Mouse (Mus musculus): ENCODE results near the gene Erbb2. TPM values are rescaled to one million over a fixed set of nuclear protein-coding genes. Genes with fewer than 3 reads are reported as not detected.

The Erbb2 gene
- polyA plus RNA-seq (2015; fragmentation: Nextera tagmentation; extraction: Ambion mirVana) = 47.3 and 53.0 TPM in 2 replicates

- peak within 1 kb of the TSS; percentile 74 for H3K4me2 ChIP-seq (replicated peaks)
- ATAC-seq (ENCODE audit: low FRiP score, low read depth) = peak; percentile 84
- H3K27me3 ChIP-seq = peaks cover 12% of the 10 kb centered on the region
- peak within 1 kb of the TSS; percentile 98 for H3K27ac ChIP-seq
- H3K9me3 ChIP-seq = no peaks in the 10 kb centered on the region
- H3K4me3 ChIP-seq = peak within 1 kb of the TSS; percentile 97
- H3K9ac ChIP-seq = peak within 1 kb of the TSS; percentile 97
- WGBS = under 1% methylated on average over 47 of the region's 49 CpGs
- no peaks in the 10 kb centered on the region for H3K36me3 ChIP-seq
- peaks cover 55% of the 10 kb centered on the region for H3K4me1 ChIP-seq
Observed at GRCm38 (mm10) chr11:98412273-98412796, at the start of gene Erbb2. Erbb2 (plus strand) TSS chr11:98412470.

GRCm38 (mm10) chr11:98363817-98364216, 48.5 kb upstream of the Erbb2 start:
- 81% methylated on average over 5 of the region's 5 CpGs for WGBS
- no peak overlapping the region for H3K4me2 ChIP-seq (replicated peaks)
- no peak overlapping the region for H3K9ac ChIP-seq
- peaks cover 4% of the 10 kb centered on the region; the same call in 1 of the 2 replicates for H3K36me3 ChIP-seq
- no peak overlapping the region for H3K27ac ChIP-seq
- H3K9me3 ChIP-seq = no peaks in the 10 kb centered on the region
- H3K27me3 ChIP-seq = no peaks in the 10 kb centered on the region
- peaks cover 10% of the 10 kb centered on the region for H3K4me1 ChIP-seq
- ATAC-seq (ENCODE audit: low FRiP score, low read depth) = no peak
- no peak overlapping the region for H3K4me3 ChIP-seq

GRCm38 (mm10) chr11:98364410-98364809, 47.9 kb upstream of the Erbb2 start:
- 91% methylated on average over 5 of the region's 5 CpGs for WGBS
- Histone ChIP-seq H3K9ac (no peak overlapping the region), H3K27ac (no peak overlapping the region), H3K4me1 (peaks cover 5% of the 10 kb centered on the region), H3K36me3 (peaks cover 4% of the 10 kb centered on the region; the same call in 1 of the 2 replicates), H3K9me3 (no peaks in the 10 kb centered on the region), H3K4me2 (replicated peaks) (no peak overlapping the region), H3K4me3 (no peak overlapping the region), H3K27me3 (no peaks in the 10 kb centered on the region)
- ATAC-seq (ENCODE audit: low FRiP score, low read depth) = no peak

- H3K27me3 ChIP-seq = no peaks in the 10 kb centered on the region
- H3K9ac ChIP-seq = no peak overlapping the region
- H3K4me3 ChIP-seq = no peak overlapping the region
- no peaks in the 10 kb centered on the region for H3K9me3 ChIP-seq
- peaks cover 4% of the 10 kb centered on the region; the same call in 1 of the 2 replicates for H3K36me3 ChIP-seq
- 73% methylated on average over 10 of the region's 10 CpGs for WGBS
- no peak overlapping the region for H3K27ac ChIP-seq
- H3K4me2 ChIP-seq (replicated peaks) = no peak overlapping the region
- ATAC-seq (ENCODE audit: low FRiP score, low read depth) = no peak
- H3K4me1 ChIP-seq = no peaks in the 10 kb centered on the region
Observed at GRCm38 (mm10) chr11:98366290-98366689, 46.0 kb upstream of the Erbb2 start.

- 81% methylated on average over 10 of the region's 10 CpGs for WGBS
- peaks cover 4% of the 10 kb centered on the region; the same call in 1 of the 2 replicates for H3K36me3 ChIP-seq
- no peak overlapping the region for H3K27ac ChIP-seq
- ATAC-seq (ENCODE audit: low FRiP score, low read depth) = no peak
- no peak overlapping the region for H3K9ac ChIP-seq
- no peak overlapping the region for H3K4me3 ChIP-seq
- H3K4me1 ChIP-seq = no peaks in the 10 kb centered on the region
- no peaks in the 10 kb centered on the region for H3K27me3 ChIP-seq
- H3K9me3 ChIP-seq = no peaks in the 10 kb centered on the region
- H3K4me2 ChIP-seq (replicated peaks) = no peak overlapping the region
Observed at GRCm38 (mm10) chr11:98367171-98367862, 45.0 kb upstream of the Erbb2 start.

GRCm38 (mm10) chr11:98367863-98368186, 44.4 kb upstream of the Erbb2 start:
- Histone ChIP-seq H3K4me3 (no peak overlapping the region), H3K27ac (no peak overlapping the region), H3K9ac (no peak overlapping the region), H3K4me1 (no peaks in the 10 kb centered on the region), H3K4me2 (replicated peaks) (no peak overlapping the region), H3K27me3 (no peaks in the 10 kb centered on the region), H3K9me3 (no peaks in the 10 kb centered on the region), H3K36me3 (peaks cover 5% of the 10 kb centered on the region; the same call in 1 of the 2 replicates)
- WGBS = 77% methylated on average over 7 of the region's 7 CpGs
- no peak for ATAC-seq (ENCODE audit: low FRiP score, low read depth)

GRCm38 (mm10) chr11:98369337-98369736, 42.9 kb upstream of the Erbb2 start:
- Histone ChIP-seq H3K9ac (no peak overlapping the region), H3K4me3 (no peak overlapping the region), H3K4me2 (replicated peaks) (no peak overlapping the region), H3K27me3 (no peaks in the 10 kb centered on the region), H3K4me1 (no peaks in the 10 kb centered on the region), H3K27ac (no peak overlapping the region), H3K9me3 (no peaks in the 10 kb centered on the region), H3K36me3 (peaks cover 14% of the 10 kb centered on the region; the same call in 1 of the 2 replicates)
- 87% methylated on average over 6 of the region's 6 CpGs for WGBS
- no peak for ATAC-seq (ENCODE audit: low FRiP score, low read depth)

- no peak for ATAC-seq (ENCODE audit: low FRiP score, low read depth)
- 64% methylated on average over 2 of the region's 2 CpGs for WGBS
- no peaks in the 10 kb centered on the region for H3K27me3 ChIP-seq
- H3K4me1 ChIP-seq = no peaks in the 10 kb centered on the region
- H3K4me3 ChIP-seq = no peak overlapping the region
- no peak overlapping the region for H3K9ac ChIP-seq
- peaks cover 27% of the 10 kb centered on the region for H3K36me3 ChIP-seq
- no peak overlapping the region for H3K27ac ChIP-seq
- H3K4me2 ChIP-seq (replicated peaks) = no peak overlapping the region
- no peaks in the 10 kb centered on the region for H3K9me3 ChIP-seq
Observed at GRCm38 (mm10) chr11:98370588-98370987, 41.7 kb upstream of the Erbb2 start.

- Histone ChIP-seq H3K9ac (no peak overlapping the region), H3K4me1 (no peaks in the 10 kb centered on the region), H3K4me3 (no peak overlapping the region), H3K27ac (no peak overlapping the region), H3K9me3 (no peaks in the 10 kb centered on the region), H3K27me3 (no peaks in the 10 kb centered on the region), H3K4me2 (replicated peaks) (no peak overlapping the region), H3K36me3 (peaks cover 38% of the 10 kb centered on the region)
- no peak for ATAC-seq (ENCODE audit: low FRiP score, low read depth)
- WGBS = 55% methylated on average over 9 of the region's 10 CpGs
Observed at GRCm38 (mm10) chr11:98371556-98372240, 40.6 kb upstream of the Erbb2 start.

GRCm38 (mm10) chr11:98372406-98372805, 39.9 kb upstream of the Erbb2 start:
- no peaks in the 10 kb centered on the region for H3K27me3 ChIP-seq
- no peak overlapping the region for H3K4me3 ChIP-seq
- no peak overlapping the region for H3K27ac ChIP-seq
- H3K4me2 ChIP-seq (replicated peaks) = no peak overlapping the region
- peaks cover 45% of the 10 kb centered on the region for H3K36me3 ChIP-seq
- H3K4me1 ChIP-seq = no peaks in the 10 kb centered on the region
- 7% methylated on average over 2 of the region's 2 CpGs for WGBS
- no peak for ATAC-seq (ENCODE audit: low FRiP score, low read depth)
- no peak overlapping the region for H3K9ac ChIP-seq
- H3K9me3 ChIP-seq = no peaks in the 10 kb centered on the region

GRCm38 (mm10) chr11:98373244-98373643, 39.0 kb upstream of the Erbb2 start:
- Histone ChIP-seq H3K9me3 (no peaks in the 10 kb centered on the region), H3K27me3 (no peaks in the 10 kb centered on the region), H3K27ac (no peak overlapping the region), H3K36me3 (peaks cover 50% of the 10 kb centered on the region), H3K4me3 (no peak overlapping the region), H3K4me2 (replicated peaks) (no peak overlapping the region), H3K4me1 (no peaks in the 10 kb centered on the region), H3K9ac (no peak overlapping the region)
- ATAC-seq (ENCODE audit: low FRiP score, low read depth) = no peak
- 92% methylated on average over 6 of the region's 6 CpGs for WGBS

GRCm38 (mm10) chr11:98374266-98374665, 38.0 kb upstream of the Erbb2 start:
- Histone ChIP-seq H3K4me1 (no peaks in the 10 kb centered on the region), H3K4me2 (replicated peaks) (no peak overlapping the region), H3K27ac (no peak overlapping the region), H3K4me3 (no peak overlapping the region), H3K9me3 (no peaks in the 10 kb centered on the region), H3K9ac (no peak overlapping the region), H3K27me3 (no peaks in the 10 kb centered on the region), H3K36me3 (peaks cover 60% of the 10 kb centered on the region)
- WGBS = 83% methylated on average over 8 of the region's 8 CpGs
- ATAC-seq (ENCODE audit: low FRiP score, low read depth) = no peak

Data from limb, embryonic 13.5 days (tissue).